Mouse (Mus musculus) embryonic facial prominence, embryonic 11.5 days (tissue): ENCODE data around the gene Arl8a. TPM values are rescaled to one million over a fixed set of nuclear protein-coding genes. Genes with fewer than 3 reads are reported as not detected.

Experiments used
- ATAC-seq: fragments of 200-750 bp; cut with Nextera tagmentation; replicated peaks from 2 replicates; pipeline ENCODE4 v1.8.0; 2017; ENCODE audit warnings: low read depth; ENCODE audit not compliant: insufficient number of reproducible peaks, low FRiP score, low TSS enrichment
- DNase-seq: peaks from one replicate; pipeline ENCODE4 v3.0.0-alpha.2; 2015; ENCODE audit warnings: low spot score
- H3K27ac ChIP-seq: fragments of 300-500 bp; sonication (generic); replicated peaks from 2 replicates; pipeline ENCODE4 v1.5.1; 2014; ENCODE audit warnings: mild to moderate bottlenecking, low read depth, low read length, control low read depth
- H3K27me3 ChIP-seq: fragments of 300-500 bp; sonication (generic); 2 replicates; pipeline ENCODE4 v1.6.1; 2014; ENCODE audit warnings: mild to moderate bottlenecking, low read length, moderate library complexity, mixed read lengths; ENCODE audit not compliant: control insufficient read depth, insufficient read depth
- H3K36me3 ChIP-seq: fragments of 300-500 bp; sonication (generic); replicated peaks from 2 replicates; pipeline ENCODE4 v1.6.1; 2014; ENCODE audit warnings: low read depth, mild to moderate bottlenecking, low read length, moderate library complexity, mixed read lengths; ENCODE audit not compliant: control insufficient read depth, insufficient read depth
- H3K4me1 ChIP-seq: fragments of 300-500 bp; sonication (generic); 2 replicates; pipeline ENCODE4 v1.6.1; 2014; ENCODE audit warnings: low read length, mixed read lengths; ENCODE audit not compliant: control insufficient read depth, insufficient read depth
- H3K4me2 ChIP-seq: fragments of 300-500 bp; sonication (generic); 2 replicates; pipeline ENCODE4 v1.6.1; 2014; ENCODE audit warnings: low read depth, mild to moderate bottlenecking, control low read depth, low read length, moderate library complexity
- H3K4me3 ChIP-seq: fragments of 300-500 bp; sonication (generic); 2 replicates; pipeline ENCODE4 v1.5.1; 2014; ENCODE audit warnings: low read depth, low read length, control low read depth
- H3K9ac ChIP-seq: fragments of 300-500 bp; sonication (generic); replicated peaks from 2 replicates; pipeline ENCODE4 v1.6.1; 2014; ENCODE audit warnings: mild to moderate bottlenecking, control low read depth, low read length
- H3K9me3 ChIP-seq: fragments of 300-500 bp; sonication (generic); replicated peaks from 2 replicates; pipeline ENCODE4 v1.6.1; 2016; ENCODE audit warnings: mild to moderate bottlenecking, low read length, inconsistent platforms, mixed read lengths; ENCODE audit not compliant: control insufficient read depth
- WGBS: fragments of 180-500 bp; shearing (Covaris S2); extraction: QIAGEN DNeasy Blood & Tissue Kit; methylation state at CpG from one replicate; pipeline ENCODE4 v1.1.7; 2014; 5-methylcytosine and 5-hydroxymethylcytosine counted together
- polyA plus RNA-seq: library from polyadenylated mRNA; unstranded; fragments of >200 nt; fragmentation: Nextera tagmentation; extraction: Ambion mirVana; gene quantifications from 2 replicates; pipeline ENCODE4 v1.2.1, GENCODE M21; 2014

Gene Arl8a
- polyA plus RNA-seq, 1 experiment from 2014 or later: 44.2 TPM

DNA sequence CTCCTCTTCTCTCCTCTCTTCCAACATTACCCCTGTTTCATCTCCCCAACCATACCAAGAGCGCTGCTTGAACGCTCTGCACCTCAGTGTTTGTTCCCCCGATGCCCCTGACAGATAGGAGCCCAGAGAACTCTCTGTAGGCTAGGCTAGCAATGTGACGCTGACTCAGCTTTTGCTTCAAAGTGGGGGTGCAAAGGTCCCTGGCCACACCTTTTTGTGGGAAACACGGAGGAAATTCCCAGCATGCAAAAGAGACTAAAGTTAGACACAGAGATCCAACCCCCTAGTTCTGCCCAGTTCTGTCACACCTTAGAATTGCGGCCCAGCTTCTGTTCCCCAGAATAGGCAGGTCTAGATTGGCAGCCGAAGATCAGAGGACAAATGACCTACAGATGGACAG lies 32.2 kb downstream of the Arl8a start:
- Histone ChIP-seq H3K4me2 (no peak overlapping the region), H3K9me3 (no peaks in the 10 kb centered on the region), H3K4me1 (no peaks in the 10 kb centered on the region), H3K27ac (no peak overlapping the region), H3K27me3 (no peaks in the 10 kb centered on the region), H3K4me3 (no peak overlapping the region), H3K9ac (no peak overlapping the region), H3K36me3 (no peaks in the 10 kb centered on the region)
- DNase-seq (no peak), ATAC-seq (no peak)
- WGBS: 81% methylated on average over 7 of the region's 7 CpGs

DNA sequence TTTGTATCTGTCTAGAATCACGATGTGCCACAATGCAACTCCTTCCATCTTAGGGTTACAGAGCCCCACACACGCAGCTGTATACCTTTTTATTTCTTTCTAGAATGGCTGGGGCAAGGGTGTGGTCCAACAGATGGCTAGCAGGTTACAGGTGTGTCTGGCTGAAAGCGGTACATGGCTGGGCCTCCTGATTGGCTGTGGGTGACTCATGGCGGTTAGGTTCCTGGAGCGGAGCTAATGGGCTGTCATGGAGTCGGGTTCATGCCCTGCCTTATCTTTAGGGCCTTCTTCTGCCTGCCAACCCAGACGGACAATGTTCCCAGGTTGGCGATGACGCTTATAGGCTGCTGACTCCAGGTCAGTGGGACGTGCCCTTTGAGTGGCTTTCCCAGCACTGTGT lies 34.2 kb downstream of the Arl8a start:
- Histone ChIP-seq H3K4me2 (no peak overlapping the region), H3K4me1 (no peaks in the 10 kb centered on the region), H3K27me3 (no peaks in the 10 kb centered on the region), H3K4me3 (no peak overlapping the region), H3K27ac (no peak overlapping the region), H3K9ac (no peak overlapping the region), H3K9me3 (no peaks in the 10 kb centered on the region), H3K36me3 (no peaks in the 10 kb centered on the region)
- no peak for DNase-seq
- 85% methylated on average over 10 of the region's 10 CpGs for WGBS
- no peak for ATAC-seq

DNA sequence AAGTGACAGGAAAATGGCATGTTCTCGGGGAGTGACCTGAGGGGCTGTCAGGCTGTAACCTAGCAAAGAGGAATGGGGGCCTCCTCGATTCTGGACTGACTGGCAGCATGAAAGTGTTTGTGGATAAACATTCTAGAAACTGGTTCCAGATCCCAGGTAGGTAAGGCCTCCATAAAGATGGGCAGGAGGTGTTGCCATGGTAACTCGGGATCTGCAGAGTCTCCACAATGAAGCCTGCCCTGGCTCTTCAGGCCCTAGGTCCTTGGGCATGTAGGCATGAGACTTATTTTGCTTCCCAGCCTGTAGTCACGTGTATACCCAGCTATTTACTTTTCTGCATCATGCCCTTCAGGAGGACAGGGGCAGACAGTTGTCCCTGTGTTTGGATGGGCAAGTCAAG lies 34.7 kb downstream of the Arl8a start:
- H3K27ac ChIP-seq: no peak overlapping the region
- H3K9ac ChIP-seq: no peak overlapping the region
- H3K27me3 ChIP-seq: no peaks in the 10 kb centered on the region
- H3K4me3 ChIP-seq: no peak overlapping the region
- 68% methylated on average over 4 of the region's 4 CpGs for WGBS
- DNase-seq (no peak), ATAC-seq (no peak)
- H3K36me3 ChIP-seq: no peaks in the 10 kb centered on the region
- H3K4me2 ChIP-seq: no peak overlapping the region
- H3K4me1 ChIP-seq: no peaks in the 10 kb centered on the region
- H3K9me3 ChIP-seq: no peaks in the 10 kb centered on the region

DNA sequence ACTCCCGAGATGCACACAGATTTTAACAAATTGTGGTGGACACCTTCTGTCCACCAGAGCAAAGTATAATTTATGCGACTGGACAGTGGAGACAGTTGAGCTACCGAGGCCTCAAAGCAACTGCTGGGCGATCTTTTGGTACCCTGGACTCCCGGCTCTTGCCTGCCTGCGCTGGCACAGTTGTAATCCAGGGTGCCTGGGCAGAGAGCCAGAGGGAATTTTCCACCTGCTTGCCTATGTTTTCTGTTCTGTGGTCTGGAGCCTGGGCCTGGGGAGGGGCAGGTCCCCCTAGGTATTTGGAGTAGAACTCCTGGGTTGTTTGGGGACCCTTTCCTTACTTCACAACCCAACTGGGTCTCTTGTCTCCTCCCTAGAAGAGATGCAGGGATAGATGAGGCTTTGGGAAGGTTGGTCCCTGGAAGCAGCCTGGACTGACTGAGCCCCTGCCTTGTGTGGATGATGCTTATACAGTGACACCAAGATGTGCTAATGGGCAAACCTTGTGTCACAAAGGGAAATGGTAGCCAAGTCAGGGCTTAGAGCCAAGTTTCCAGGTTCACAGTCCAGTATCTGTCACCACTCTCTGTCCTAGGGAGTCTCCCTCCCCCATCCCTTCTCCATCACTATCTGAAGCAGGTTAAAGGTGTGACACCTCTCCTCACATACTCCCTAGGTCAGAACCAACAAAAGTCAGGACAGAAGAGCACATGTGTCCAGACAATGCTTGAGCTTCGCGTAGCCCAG lies 35.4 kb downstream of the Arl8a start:
- 84% methylated on average over 8 of the region's 8 CpGs for WGBS

DNA sequence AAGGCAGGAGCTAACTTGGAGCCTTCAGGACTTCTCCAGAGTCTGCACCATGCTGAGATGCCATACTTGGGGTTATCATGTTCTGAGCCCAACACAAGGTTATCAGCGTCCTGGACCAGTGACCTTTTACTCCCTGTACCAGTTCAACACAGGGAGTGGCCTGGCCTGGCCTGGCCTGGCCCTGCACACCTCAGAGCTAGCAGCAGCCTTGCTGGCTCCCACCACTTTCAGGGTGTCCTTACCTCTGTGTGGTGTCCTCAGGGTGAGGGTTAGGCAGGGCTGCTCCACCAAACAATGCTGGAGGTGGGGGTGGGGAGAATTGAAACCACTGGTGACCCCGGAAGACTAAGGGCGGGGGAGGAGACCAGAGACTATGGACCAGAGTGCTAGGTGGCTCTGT lies 36.4 kb downstream of the Arl8a start:
- Histone ChIP-seq H3K4me1 (no peaks in the 10 kb centered on the region), H3K9ac (no peak overlapping the region), H3K4me2 (no peak overlapping the region), H3K36me3 (no peaks in the 10 kb centered on the region), H3K4me3 (no peak overlapping the region), H3K27ac (no peak overlapping the region), H3K27me3 (no peaks in the 10 kb centered on the region), H3K9me3 (no peaks in the 10 kb centered on the region)
- no peak for DNase-seq
- ATAC-seq: no peak
- 67% methylated on average over 3 of the region's 3 CpGs for WGBS

More for the DNA sequence above, 35.4 kb downstream of the Arl8a start:
- Histone ChIP-seq H3K4me2 (no peak overlapping the region), H3K4me1 (no peaks in the 10 kb centered on the region), H3K9me3 (no peaks in the 10 kb centered on the region), H3K36me3 (no peaks in the 10 kb centered on the region), H3K9ac (no peak overlapping the region), H3K4me3 (no peak overlapping the region), H3K27me3 (no peaks in the 10 kb centered on the region), H3K27ac (no peak overlapping the region)
- no peak for DNase-seq
- ATAC-seq: no peak

DNA sequence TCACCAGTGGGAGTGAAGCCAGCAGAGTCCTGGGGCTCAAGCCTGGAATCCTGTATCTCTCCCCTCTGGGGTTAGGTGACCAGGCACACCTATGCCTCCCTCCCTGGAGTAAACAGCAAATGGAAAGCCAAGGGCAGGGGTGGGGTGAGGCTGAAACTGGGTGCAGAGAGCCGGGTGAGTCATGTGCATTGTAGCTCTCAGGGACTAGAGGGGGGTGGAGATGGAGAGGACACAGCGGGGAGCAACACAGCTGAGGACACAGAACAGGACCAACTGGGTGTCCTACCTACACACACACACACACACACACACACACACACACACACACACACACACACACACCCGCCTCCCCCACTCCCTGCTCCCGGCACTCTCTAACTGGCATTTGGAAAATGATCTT lies 36.8 kb downstream of the Arl8a start:
- no peak overlapping the region for H3K9ac ChIP-seq
- no peak for ATAC-seq
- no peaks in the 10 kb centered on the region for H3K36me3 ChIP-seq
- H3K4me2 ChIP-seq: no peak overlapping the region
- no peaks in the 10 kb centered on the region for H3K27me3 ChIP-seq
- H3K4me3 ChIP-seq: no peak overlapping the region
- 64% methylated on average over 4 of the region's 4 CpGs for WGBS
- H3K9me3 ChIP-seq: no peaks in the 10 kb centered on the region
- no peak for DNase-seq
- no peaks in the 10 kb centered on the region for H3K4me1 ChIP-seq
- H3K27ac ChIP-seq: no peak overlapping the region

DNA sequence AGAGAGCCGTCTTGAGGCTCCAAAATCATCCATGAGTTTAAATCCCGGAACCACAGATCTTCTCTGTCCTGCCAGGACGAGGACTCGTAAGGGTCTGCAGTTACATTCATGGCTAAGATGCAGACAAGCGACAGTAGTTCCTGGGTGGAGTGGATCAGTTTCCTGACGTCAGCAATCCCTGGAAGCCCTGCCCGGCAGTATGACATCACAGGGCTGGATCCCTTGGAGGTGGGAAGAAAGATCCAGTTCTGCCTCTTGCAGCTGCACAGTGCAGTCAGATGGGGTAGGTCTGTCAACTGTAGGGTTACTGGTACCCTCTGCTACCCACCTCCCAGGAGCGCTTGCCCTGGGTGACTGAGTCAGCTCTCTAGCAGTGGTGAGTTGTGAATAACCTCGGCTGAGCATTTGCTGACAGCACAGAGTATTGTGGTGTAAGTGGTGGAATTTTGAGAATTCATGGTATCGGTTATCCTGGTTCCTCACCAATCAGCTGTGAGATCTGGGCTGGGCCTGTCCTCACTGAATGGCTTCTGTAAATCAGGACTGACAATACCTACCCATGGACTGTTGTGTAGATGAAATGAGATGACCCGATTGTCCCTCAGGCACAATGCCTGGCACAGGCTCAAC lies 37.4 kb downstream of the Arl8a start:
- Histone ChIP-seq H3K9ac (no peak overlapping the region), H3K4me3 (no peak overlapping the region), H3K4me1 (no peaks in the 10 kb centered on the region), H3K9me3 (no peaks in the 10 kb centered on the region), H3K36me3 (no peaks in the 10 kb centered on the region), H3K27ac (no peak overlapping the region), H3K27me3 (no peaks in the 10 kb centered on the region), H3K4me2 (no peak overlapping the region)
- ATAC-seq (no peak), DNase-seq (no peak)
- 60% methylated on average over 11 of the region's 11 CpGs for WGBS

DNA sequence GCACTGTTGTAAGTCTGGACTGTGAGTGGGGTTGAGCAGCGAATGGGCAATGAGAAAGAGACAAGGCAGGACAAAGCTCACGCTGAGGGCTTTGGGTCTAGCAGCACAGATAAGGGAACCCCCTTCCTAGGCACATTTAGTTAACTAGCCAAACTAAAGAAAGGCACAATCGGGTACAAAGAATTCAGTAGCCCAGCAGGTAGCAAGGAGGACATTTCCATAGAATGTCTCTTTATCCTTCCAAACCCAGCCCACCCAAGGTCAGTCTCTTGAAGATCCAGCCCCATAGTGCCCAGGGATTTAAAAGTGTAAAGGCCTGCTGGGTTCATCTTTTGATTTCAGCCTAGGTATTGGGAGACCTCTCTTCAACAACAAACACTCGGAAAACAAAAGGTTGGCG lies 39.3 kb downstream of the Arl8a start:
- Histone ChIP-seq H3K9me3 (no peaks in the 10 kb centered on the region), H3K27ac (no peak overlapping the region), H3K27me3 (no peaks in the 10 kb centered on the region), H3K36me3 (no peaks in the 10 kb centered on the region), H3K4me1 (no peaks in the 10 kb centered on the region), H3K4me2 (no peak overlapping the region), H3K4me3 (no peak overlapping the region), H3K9ac (no peak overlapping the region)
- 33% methylated on average over 5 of the region's 5 CpGs for WGBS
- DNase-seq (no peak), ATAC-seq (no peak)
